Mouse (Mus musculus) B cell, adult 2 months (primary cell): ENCODE measurements around the gene Hadha.
A peak's percentile ranks its signal among the peaks of the same experiment; 100 is the strongest.

Source experiments
- DNase-seq, 2 experiments: peaks; one replicate each; pipeline ENCODE4 v3.0.0; 2022

Gene Hadha

DNA sequence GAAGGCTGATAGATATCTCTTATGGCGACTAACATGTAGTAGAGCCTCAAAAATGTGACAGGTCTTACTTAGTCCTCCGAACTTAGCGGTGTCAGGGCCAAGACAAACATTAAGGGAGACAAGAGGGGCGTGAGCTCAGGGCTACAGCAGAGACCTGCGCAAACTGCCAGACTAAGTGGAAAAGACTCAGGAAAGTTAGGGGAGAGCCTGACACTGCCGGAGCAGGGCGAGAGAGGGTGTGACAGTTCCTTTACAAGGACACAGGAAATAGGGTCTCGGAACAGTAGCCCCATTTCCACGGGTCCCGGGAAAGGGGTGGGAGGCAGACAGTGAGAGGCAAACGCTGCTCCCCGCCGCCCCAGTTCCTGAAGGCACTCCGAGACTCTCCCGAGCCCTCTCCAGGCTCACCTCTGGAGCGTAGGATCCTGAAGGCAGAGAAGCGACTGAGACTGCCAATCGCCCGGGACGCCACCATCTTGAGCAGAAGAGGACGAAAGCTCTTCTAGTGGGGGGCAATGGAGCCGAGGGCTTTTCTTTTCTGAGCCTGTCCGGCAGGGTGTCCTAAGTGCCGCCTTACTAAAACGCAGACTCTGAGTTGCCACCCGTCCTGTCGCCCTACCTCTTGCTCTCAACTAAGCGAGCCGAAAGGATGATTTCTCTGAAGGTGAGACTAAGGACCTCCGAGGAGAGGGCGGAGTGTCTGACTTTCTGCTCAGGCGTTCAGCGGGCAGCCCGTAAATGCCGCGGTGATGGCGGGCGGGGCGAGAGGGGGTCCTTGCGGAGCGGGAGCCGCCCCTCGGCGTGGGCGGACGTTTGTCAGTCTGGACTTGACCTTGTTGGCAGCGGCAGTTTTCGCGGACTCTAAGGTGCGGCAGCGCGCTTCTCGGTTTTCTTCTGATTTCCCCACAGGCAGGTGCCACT, at the start of gene Hadha, which contains the start of gene Hadhb:
Gene Hadha (minus strand): TSS at position 689 of the 921 bp plus-strand sequence.
Gene Hadhb (plus strand): TSS at position 775 of the 921 bp plus-strand sequence.
- peak; percentile 98 for DNase-seq

DNA sequence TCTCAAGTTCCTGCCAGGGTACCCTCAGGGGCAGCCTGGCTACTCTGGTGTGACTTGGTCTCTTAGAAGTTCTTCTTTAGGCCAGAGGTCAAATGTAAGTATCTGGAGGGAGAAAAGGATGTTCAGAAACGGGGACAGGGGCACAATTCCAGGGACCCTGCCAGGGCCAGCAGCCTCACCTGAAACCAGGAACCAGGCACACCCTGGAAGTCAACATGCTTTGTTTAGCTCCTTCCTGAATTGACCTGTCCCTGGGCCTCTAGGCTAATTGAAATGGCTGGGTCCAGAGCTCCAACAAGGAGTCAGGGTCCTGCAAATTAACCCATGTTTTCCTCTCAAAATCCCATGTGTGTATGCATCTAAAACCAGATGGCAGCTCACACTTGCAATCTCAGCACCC, 49.5 kb upstream of the Hadha start:
- DNase-seq = no peak

DNA sequence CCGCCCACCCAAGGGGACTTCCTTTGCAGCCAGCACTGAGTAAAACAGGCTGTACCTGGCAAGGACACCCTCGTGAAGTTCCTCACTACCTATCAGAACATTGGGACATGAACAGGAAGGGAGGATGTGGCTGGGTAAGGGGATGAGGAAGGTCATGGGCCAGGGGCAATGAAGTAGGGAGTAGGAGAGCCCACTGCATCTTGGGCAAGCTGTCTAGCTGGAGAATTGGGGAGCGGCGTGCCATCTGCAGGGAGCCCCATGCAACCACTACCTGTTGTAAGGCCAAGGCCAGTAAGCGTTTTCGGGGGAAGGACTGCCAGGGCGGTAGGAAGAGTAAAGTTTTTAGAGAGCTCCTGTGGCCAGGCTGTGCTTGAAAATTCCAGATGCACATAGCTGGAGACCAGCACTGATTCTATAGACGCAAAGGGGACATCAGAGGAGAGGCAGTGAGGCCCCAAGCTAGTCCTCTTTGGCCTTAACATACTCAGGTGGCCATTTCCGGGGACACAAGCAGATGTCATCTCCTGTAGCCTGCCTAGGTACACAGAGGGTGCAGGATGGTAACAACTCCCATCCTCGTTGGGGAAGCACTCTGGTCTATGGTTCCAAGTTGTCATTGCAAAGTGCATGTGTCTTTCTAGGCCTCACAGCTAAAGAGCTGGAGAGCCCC, 48.4 kb upstream of the Hadha start:
- DNase-seq = no peak

DNA sequence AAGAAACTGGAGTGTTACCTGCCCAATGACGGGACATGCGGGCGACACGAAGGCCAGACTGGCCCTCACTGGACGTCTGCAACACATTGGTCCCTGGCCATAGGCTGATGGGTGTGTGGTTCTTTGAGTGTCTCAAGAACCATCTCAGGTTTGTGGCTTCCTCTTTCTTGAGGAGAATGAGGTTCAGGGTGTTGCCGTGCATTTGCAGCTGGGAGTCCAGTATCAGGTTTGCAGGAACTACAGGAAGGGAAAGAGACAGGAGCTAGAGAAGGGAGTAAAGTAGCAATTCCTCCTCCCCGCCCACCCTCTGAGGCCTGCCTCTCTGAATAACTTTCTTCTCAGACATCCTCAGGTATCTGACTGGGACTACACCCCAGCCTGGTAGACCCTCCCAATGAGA, 47.3 kb upstream of the Hadha start:
- DNase-seq = no peak

DNA sequence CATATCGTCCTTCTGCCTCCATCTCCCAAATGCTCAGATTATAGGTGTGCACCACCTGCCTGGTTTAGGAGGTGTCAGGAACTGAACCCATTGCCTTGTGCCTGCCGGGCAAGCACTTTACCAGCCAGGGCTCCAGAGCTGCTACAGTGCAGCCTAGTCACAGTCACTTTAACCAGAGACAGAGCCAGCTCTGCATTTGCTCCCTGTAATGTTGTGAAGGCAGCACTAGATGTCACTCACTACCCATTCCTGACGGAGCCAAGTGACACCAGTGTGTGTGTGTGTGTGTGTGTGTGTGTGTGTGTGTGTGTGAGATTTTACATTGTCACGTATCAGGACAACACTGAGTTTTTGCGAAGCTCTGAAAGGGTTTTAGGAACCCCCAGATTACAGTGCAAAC, 46.6 kb upstream of the Hadha start:
- no peak for DNase-seq

DNA sequence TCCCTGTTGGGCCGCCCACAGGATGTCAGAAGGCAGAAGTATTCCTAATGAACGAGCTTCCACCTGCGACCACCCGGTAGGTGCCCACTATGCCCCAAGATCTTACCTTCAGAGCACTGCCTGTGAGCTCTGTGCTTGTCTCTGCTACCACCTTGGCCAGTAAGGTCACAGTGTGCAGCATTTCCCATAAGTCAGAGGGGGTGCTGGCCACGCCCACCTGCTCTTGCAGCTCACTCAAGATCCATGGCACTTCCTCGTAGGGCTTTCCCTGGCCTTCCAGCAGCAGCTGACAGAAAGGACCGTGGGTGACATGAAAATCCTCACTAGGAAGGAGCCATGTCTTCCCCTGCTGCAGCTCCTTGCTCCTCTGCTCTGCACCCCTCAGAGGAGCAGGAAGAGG, 43.3 kb upstream of the Hadha start:
- DNase-seq = no peak

DNA sequence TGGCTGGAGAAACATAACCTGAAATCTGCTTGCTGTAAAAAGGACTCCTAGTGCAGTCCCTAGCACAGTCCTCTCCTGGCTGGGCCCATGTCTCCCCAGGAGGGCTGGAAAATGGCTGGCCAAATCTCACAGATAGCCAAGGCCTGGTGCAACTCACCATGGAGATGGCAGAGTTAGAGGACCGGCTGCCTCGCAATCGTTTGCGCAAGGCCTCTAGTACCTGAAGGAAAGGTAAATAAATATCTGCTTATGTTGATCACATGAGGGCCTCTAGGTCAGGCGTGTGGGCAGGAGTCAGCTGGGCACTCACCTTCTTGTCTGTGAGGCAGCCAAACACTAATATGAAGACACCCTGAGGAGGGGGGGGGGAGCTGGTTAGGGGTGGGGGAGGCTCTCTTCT, 40.4 kb upstream of the Hadha start:
- no peak for DNase-seq

DNA sequence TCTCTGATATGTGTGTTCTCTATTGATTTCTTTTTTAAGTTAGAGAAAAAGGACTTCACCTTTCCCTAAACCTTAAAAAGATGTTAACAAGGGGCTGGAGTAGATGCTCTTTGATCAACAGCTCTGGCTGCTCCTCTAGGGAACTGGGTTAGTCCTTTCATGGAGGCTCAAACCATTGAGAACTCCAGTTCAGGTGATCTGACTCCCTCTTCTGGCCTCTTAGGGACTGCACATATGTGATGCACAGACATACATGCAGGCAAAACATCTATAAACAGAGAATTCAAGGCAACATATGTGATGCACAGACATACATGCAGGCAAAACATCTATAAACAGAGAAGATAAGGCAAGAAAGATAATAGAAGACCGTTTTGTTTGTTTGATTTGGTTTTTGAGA, 37.5 kb upstream of the Hadha start:
- no peak for DNase-seq

DNA sequence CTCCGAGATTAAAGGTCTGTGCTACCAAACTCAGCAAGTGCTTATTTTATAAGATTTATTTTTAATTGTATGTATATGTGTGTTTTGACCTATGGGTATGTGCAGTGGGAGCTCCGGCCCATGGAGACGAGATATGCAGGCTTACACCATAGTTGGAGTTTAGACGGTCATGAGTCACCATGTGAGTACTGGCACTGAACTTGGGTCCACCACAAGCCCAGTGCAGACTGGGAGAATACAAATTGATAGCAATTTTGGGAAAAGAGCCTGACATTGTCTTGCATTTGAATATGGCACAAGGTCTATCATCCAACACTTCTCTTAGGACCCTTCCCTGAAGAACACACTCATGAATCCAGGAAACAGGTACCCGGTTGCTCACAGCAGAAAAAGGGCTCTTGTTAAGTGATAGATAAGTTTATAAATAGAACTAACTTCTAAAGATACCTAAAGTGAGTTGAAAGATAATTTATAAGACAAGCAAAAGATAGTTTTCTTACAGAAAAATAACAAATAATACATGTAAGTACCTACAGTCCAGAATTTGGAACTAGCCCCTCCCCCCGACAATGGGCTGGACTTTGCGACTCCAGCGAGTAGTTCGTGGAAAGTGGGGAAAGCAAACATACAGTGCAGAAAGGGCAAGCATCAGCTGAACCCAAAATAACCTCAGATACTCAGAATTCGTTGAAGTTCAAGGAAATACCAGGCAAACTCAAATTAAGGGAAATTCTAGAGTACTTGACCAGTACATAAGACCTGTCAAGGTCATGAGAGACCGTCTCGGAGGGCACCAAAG, 32.9 kb upstream of the Hadha start:
- no peak for DNase-seq

DNA sequence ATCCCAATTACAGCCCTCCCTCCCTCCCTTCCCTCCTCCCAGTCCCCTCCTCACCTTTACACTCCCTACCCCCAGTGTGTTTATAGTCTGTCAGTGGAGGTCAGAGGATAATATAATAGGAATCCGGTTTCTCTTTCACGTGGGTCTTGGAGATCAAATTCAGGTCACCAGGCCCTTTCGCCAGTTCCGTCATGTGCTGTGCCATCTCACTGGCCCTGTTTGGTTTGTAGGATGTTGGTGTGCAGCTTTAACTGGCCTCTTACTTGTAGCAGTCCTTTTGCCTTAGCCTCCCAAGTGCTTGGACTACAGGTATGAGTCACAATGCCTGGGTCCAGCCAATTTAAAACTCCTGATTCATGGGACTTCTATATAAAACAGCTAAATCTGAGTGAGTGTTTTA, 20.8 kb upstream of the Hadha start:
- DNase-seq = no peak

DNA sequence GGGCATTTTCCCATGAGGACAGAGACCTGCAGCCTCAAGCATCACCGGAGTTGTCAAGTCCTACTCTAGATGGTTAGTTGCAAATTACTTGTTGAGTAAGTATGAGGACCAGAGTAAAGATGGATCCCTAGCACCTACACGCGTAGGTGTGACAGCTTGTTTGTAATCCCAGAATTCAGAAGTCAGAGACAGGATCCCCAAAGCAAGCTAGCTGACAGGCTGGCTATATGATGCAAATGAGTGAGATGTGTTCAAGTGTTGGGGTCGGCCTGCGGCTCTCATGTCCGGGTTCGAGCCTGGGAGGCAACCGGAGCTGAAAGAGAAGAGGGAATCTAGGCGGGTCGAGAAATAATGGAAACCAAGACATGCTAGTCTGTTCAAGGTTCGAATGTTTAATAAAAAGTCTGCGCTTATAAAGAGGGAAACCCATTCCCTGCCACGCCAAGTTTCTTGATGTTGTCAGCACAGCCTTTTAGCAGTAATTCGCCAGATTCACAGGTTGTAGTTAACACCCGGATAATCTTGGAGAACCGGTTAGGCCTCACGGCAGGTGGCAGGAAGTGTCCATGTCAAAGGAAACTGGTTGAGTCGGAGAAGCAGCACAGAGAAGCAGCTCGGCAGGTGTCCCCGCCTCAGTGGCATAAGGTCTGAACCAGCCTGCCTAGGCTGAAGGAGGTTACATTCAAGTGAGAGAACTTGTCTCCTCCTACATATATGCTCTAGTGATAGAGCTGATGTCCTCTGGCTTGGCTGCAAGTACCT, 18.1 kb upstream of the Hadha start:
- DNase-seq = no peak

DNA sequence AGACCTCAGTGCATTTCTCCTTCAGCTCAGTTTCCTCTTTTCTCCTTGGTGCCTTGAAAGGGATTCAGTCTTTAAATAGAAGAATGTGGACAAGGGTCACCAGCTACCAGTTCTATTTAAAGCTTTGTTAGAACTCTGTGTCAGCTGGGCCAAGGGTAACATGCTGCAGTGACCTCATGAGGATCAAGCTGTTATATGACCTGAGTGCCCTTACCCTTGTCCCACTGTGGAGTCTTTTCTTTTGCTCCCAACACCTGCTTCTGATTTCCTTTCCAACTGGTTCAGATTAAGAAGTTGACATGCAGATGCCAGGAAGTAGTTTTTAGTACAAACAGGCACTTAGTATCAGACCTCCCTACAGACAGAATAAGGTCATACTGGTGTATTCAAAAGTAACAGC, 17.2 kb upstream of the Hadha start:
- no peak for DNase-seq

DNA sequence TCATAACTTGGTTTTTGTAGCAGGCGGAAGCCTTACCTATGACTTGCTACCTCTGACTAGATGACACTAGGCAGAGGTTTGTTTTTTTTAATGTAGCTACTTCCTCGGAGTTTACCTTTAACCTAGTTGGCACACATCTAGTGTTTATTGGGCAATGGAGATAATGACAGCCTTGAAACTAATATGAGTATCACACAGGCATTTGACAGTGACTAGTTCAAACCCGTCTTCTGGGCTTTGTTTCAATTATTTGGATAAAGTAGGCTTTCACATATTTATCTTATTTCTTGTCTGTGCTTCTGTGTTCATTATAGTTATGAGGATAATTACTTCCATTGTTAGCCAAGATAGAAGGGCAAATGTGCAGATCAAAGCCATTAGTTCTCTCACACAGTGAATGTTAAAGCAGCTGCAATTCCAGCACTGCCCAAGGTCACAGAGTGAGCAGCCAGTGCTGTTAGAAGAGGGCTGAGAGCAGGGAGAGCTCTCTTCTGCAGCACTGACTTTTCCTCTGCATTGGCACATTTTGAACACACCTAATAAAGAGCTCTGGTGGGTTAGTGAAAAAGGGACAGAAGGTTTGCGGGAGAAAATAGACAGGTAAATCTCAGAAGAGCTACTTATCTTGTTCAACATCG, 15.5 kb upstream of the Hadha start:
- DNase-seq = no peak

DNA sequence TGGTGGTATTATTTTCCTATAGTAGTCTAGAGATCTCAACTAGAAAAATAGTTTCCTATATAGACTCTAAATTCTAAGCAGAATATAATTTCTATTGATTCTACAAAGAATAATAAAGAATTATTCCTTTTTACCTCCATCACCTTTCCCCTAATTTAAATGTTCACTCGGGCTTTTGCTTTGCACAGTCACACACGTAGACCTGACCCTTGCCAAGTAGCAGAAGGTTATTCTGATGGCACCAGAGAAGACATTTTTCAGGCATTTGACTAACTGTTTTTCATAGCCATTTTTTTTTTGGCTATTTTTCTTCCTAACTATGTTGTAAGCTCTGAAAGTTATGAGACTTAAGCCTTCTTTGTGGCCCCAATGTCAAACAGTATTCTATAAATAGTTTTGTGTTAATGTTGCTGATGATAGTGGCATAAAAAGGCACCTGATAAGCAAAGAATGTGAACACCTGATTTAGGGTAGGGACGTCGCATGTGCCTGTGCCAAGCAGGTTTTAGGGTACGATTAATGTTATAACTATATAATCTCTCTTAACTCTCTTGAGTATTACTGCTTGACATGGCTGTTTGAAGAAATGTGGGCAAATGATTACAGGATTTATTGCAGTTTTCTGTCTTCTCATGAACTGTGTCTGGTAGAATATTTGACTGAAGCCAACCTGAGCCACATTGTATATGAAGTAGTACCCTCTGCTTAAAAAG, 10.4 kb upstream of the Hadha start:
- DNase-seq = no peak

DNA sequence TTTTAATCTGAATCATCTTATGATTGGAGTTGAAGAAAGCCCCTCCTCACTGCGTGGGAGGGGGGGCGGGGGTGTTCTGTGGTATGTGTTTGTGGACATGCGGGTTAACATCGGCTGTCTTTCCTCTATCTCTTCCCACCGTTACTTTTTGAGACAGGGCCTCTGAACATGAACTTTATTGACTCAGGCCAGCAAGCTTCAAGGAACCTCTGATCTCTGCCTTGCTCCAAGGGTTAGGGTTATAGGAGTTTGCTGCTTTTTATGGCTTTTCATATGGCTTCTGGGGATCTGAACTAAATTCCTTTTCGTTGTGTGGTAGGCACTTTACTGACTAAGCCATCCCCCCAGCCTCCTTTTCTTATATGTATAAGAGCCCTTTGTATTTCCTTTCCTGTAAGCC, 7.4 kb upstream of the Hadha start:
- no peak for DNase-seq

DNA sequence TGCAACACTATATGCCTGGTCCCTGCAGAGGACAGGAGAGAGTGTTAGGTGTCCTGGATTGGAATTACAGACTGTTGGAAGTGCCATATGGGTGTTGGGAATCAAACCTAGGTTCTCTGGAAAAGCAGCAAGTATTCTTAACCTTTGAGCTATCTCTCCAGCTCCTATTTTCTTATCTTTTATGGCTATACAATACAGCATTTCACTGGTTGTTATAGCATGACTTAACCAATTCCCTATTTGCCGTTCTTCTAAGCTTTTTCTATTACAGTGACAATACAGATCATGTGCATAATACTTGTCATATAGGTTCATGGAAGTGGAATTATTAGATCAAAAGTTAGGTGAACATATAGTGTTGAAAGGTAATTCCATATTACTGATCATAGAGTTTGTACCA, 6.9 kb upstream of the Hadha start:
- DNase-seq = no peak

DNA sequence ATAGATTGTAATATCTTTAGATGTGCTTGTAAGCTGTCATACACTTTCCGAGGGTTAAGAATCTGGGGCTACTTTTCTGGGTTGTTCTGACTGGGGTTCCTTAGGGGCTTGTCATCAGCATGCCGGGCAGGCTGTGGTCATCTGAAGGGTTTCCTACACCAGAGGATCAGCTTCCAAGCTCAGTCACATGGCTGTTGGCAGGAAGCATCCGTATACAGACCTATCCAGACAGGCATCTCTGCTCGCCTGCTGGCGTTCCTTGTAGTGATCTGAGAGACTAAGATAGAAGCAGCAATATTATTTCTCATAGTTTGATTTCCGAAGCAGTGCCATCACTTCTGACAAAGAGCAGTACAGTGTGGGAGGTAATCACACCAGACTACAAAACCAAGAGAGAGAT, 4.6 kb upstream of the Hadha start:
- no peak for DNase-seq

DNA sequence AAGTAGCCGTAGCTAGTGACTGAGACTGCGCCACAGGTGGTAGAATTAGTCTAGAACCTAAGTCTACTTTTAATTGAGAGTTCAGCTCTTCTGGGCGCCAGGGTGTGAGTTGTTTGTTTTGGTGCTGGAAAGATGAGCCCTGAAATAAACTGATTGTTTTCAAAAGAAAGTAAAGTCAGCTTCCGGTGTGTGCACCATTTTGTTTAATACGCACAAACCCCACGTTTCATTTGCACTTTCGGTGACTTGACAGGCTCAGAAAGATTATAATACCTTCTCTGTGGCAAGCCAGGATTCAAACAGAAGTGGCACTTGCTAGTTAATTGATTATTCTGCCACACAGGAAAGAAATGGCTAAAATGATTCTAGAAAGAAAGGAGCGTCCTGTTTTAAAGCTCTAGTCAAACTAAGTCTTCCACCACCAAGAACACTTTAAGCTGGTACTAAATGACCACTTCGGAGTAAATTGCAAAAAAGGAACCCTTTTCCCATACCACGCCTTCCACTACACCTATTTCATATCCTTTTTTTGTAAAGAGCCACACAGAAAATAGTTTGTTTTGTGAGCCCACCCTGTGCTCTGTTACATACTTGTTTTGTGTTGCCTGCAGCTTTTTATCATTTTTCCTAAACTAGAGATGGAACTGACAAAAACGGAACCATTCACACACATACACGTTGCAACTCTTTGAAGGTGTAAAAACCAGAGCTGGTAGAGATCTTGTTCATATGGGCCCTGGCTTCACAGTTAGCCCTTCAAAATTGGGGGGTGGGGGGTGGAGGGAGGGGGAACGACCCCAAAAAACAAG, 1.1 kb upstream of the Hadha start:
- DNase-seq = no peak

DNA sequence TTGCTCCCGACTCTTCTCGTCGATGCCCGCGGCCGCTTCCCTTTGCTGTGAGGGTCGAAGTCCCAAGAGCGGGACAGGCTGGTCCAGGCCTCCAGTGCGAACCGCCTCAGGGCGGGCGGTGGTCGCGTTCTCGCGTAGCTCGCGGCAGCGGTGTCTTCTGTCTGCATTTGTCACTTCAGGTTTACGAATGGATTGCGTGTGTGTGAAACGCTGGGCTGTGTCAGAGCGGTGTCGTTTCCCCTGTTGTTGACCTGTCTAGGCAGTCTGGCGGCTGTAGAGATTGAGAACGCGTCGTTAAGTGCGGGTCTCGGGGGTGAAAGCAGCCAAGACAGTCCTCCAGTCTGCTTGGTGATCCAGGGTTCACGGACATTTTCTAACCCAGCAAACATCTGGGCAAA, 432 bp upstream of the Hadha start:
- DNase-seq = no peak

DNA sequence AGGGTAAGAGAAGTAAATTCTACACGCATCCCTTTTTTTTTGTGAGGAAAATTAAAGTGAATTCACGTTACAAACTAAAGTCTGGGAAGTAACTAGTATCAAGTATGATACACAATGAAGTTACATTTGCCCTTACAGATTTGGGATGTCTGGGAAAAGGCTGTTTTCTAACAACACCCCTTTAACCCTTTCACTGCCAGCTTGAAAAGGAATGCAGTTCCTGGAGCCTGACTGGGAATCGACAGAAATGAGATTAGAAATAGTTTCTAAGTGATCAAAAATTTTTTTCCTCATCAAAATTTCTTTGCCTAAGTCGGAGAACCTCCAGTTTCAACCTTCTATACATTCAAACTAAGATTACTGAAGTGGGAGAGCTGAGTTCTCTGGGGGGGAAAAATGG, 949 bp downstream of the Hadha start:
- no peak for DNase-seq

DNA sequence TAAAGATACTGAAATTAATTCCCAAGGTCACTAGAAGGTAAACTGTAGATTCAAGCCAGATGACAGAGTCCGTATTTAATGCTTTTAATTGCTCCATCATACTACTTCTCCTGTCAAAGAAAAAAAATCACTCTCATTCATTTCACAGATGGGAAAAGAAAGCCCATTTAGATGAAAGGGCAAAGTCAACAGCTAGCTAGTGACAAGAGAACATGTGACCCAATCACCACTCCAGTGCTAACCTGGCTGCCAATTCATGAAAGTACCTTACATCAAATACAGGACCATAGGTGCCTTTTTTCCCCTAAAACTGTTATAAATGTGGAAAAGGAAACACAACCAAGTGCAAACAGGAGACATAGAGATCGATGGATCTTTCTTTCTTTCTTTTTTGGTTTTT, 1.7 kb downstream of the Hadha start:
- no peak for DNase-seq
